Mouse (Mus musculus): ENCODE results near the gene Cenpp.

The Cenpp gene

DNA sequence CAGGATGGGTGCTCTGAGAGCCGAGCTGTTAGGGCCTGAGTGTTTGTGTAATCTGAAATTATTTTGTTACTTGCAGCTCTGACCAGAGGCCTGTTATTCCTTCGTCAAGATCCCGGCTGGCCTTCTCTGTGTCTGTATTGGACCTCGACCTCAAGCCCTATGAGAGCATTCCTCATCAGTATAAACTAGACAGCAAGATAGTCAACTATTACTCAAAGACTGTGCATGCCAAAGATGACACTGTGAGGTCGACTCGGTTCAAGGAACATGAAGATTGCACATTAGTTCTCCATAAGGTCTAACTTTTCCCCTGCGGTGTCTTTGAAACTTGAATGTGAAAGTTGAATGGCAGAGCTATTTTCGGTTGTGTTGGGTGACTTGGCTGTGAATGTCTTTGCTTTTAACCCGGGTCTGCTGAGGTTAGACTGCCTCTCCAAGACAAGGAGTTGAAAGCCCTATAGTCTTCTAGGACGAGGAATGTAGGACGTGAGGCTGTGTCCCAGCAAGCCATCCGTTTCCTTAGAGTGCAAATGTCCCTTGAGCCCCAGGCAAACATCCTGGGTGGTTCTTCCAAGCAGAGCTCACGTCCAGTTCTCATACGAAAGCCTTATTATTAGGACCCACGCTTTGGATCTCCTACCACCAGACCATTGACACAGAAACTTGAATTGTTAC is 191.0 kb downstream of the Cenpp start:
- no peak for DNase-seq (ENCODE audit: low read depth, low spot score)

DNA sequence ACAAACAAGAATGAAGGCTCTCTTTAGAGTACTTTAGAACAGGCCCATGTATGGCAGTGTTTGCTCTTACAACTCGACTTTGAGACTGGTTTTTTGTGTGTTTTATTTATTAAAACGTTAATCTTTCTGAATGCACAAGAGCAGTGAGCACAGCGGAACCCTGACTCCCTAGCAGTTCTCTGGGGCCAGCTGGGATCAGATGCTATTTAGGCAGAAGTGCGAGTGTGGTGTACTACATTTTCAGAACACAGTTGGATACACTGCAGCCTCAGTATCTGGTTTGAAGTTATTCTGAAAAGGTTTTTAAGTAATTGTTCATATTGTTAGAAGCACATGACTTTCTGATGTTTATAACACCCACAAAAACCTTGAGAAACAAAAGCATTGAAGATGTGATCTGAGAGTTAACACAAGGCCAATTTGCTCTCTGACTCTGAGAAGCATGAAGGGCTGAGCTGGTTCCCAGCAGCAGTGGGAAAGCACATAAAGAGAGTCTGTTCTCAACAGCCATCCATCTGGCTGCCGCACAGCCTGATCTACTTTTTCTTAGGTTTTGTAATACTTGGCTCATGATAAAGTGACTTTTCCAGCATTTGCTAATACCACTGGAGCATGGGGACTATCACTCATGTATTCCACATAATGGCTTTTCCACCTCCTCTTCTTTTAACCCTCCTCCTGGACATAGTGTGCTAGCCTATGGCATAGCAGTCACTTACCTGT is 191.7 kb downstream of the Cenpp start:
- no peak for DNase-seq (ENCODE audit: low read depth, low spot score)

DNA sequence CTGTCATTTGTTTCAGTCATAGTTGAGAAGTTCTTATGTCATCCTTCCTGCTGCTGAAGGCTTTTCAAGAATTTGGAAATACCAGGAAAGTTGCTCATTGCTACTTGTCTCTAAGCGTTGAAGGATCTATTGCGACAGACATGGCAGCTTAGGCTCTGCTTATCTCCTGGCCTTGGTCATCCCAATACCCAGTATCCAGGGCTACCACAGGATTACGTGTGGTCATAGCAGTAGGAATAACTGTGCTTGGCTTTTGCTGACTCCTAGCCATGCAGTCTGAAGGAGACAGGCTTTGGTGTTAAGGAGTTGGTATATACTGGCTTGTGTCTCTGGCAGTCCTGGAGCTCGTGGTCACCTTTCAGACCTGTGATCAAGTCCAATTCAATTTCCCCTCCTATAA is 192.3 kb downstream of the Cenpp start:
- no peak for DNase-seq (ENCODE audit: low read depth, low spot score)

DNA sequence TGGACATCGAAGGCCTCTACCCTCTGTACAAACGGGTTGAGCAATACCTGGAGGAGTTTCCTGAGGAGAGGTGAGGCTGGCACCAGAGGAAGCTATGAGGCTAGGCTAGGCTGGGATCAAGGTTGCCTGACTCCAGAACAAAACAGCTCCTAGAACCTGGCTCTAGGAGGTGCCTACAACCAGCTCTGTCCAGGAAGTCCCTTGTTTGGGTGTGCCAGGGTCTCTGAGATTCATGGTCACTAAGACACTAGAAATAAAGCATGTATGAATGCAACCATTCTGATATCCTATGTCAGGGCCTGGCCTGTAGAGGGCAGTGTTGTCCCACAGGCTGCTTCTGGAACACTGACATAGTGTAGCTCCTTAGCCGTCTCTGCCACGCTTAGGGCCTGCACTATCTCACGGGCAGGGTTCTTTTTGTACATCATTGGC is 203.3 kb downstream of the Cenpp start:
- DNase-seq (ENCODE audit: low read depth, low spot score), result peak; percentile 83

DNA sequence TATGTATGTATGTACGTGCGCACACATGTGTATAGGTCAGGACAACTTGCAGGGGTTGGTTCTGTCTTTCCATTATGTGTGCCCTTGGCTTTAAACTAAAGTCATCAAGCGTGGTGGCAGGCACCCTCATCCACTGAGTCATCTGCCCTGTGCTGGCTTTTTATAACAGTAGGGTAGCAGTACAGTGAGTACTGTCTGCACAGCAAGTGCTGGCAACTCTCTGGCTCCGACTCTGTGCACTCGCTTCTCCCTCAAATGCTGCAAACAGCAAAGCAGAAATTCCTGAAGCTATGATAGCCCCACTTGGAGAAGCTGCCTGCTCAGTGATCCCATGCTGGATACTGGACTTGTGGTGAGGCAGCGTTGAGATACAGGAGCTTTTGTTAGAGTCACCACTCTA is 208.1 kb downstream of the Cenpp start:
- no peak for DNase-seq (ENCODE audit: low read depth, low spot score)

DNA sequence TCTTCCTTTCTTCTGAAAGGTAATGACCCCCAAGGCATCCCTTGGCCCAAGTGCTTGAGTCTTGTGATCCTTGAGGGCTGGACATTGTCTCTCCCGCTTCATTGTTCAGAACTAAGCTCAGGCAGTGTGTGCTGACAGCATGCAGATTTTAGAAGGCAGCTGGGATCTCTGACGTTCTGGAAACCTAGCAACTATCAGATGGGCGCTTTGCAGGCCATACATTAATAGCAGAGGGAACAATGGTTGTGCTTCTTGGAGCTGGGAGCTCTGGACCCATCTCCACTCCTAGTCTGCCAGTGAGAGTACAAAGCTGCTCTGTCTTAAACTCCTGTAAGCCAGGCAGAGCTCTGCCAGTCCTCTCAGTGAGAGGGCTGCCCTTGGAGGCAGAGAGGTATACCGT is 216.4 kb downstream of the Cenpp start:
- DNase-seq (ENCODE audit: low read depth, low spot score), result no peak

DNA sequence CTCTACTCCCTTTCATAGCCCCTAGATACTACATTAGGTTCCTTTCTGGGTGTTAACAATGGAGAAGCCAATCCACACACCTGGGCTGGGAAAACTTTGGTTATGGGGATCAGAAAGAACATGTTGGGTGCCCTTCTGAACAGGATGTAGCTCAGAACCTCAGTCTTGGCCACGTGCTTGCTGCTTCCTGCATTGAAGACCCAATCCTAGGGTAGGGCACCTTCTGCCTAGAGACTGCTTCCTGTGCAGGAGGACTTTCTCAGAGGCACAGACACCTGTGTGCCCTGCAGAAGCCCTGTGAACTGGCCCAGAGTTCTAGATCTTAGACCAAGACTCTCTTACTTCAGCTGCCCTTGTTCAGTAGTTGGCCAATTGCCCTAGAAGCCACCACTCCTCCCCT is 216.8 kb downstream of the Cenpp start:
- DNase-seq (ENCODE audit: low read depth, low spot score), result no peak

DNA sequence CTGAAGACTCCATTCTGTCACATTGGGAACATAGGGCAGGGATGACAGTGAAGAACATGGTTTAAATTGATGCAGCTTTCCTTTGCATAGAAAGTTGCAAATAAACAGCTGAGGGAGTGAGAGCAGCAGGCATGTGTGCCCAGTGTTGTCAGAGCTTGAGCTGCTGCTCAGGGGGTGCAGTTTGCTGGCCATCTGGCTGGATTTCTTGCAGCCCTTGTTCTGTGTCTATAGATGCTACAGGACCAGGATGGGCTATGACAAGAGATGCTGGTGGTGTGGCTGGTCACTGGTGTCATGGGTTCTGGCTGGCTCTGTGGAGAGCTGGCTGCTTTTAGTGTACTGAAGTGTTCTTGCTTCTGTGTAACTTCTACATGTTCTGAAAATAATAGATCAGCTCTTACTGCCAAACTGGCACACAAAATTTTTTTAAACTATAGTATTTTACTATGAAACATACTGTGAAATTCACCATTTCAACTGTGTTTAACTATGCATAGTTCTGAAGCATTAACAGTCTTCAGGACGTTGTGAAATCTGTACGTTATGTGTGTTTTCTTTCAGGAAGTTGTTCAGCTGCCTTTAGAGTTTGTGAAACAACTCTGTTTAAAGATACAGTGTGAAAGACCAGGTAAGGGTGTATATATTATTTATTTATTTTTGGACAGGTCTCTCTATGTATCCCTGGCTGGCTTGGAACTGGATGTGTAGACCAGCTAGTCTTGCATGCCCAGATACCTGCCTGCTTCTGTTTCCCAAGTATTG is 219.1 kb downstream of the Cenpp start:
- no peak for DNase-seq (ENCODE audit: low read depth, low spot score)

DNA sequence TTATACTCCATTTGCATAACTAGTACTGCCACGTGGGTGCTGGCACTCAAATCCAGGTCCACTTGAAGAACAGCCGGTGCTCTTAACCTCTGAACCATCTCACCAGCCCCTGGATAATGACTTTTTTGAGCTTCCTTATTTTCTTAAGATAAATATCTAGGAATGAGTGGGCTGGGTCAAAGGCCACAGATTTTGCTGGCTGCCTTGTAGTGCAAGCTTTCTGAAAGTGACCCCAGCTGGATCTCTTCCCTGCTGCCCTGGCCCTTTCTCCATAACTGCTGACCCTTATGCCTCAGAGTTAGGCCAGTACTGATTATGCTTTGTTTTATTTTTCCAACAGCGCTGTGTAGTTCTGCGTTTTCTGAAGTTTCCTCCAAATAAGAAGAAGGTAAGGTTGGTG is 222.1 kb downstream of the Cenpp start:
- DNase-seq (ENCODE audit: low read depth, low spot score), result peak; percentile 8

DNA sequence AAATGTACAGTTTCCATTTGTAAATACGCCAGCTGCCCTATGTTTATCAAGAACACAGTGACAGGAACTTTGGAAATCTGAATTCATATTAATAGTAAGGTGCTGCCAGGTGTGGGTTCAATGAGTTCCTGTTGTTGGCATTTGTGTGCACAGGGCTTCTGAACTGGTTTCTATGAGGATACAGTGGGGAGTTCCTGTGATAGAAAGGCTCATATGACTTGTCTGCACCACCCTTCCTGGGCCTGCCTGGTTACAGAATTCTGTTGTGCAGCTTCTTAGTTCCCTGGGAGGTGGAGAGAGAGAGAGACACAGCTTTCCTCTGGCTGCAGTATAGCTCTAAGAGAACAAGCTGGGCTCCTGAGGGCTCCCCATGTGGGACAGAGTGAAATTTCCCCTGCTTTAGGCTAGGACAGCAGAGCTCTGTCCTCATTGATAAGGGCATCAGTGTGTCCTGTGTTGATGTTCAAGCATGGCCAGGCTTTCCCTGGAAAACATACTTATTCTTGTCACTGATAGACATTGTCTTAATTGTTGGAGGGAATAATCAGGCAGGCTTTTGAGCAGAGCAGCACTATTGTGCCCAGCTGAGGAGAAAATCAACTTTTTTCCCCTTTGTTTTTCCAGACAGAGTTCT is 224.4 kb downstream of the Cenpp start:
- no peak for DNase-seq (ENCODE audit: low read depth, low spot score)

DNA sequence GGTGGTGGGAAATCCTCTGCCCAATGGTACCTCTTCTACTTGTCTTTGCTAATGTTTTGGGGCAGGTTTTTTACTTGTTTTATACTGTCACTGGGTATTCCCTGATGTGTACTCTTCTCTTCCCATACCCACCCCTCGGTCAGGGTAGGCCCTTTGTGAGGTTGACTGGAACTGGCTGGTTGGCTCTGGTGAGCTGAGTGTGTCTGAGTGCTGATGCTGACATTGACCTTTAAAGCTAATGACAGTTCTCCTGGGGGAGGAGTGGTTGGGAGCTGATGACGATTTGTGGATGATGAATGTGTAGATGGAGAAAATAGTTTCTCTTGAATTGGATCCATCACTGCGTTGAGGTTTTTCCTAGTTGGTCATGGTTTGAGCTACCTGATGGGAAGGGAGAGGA is 225.8 kb downstream of the Cenpp start:
- DNase-seq (ENCODE audit: low read depth, low spot score), result no peak

DNA sequence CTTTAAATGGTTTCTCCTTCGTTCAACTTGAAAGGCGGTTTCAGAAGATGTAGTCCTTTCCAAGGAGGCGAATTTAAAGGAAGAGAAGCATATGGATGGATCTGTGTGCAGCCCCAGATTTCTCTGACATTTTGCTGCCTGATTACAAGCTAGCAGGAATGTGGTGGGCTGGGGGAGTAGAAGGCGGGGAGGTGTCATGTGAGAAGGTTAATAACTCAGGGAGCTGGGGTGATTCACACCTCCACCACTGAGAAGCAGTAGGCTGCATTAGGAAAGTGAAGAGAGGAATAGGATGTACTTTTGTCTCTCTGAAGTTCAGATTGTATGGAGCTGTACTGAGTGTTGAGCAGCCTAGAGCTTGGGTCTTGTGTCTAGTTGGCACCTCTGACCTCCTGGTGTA is 230.6 kb downstream of the Cenpp start:
- no peak for DNase-seq (ENCODE audit: low read depth, low spot score)

DNA sequence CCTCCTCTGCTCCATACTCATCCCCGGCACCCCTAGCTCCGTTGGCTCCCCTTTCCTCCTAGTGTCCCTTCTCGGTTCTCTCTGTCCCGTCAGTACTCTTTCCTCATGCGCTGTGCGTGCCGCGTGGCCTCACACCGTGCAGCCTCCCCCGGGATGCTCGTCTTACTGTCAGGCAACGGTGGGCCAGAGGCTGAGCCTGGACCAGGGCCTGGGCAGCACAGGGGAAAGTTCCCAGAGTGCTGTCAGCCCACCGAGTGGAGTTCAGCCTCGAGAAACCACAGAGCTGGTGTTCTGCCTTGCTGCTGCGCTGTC is 231.0 kb downstream of the Cenpp start:
- peak; percentile 30 for DNase-seq (ENCODE audit: low read depth, low spot score)

DNA sequence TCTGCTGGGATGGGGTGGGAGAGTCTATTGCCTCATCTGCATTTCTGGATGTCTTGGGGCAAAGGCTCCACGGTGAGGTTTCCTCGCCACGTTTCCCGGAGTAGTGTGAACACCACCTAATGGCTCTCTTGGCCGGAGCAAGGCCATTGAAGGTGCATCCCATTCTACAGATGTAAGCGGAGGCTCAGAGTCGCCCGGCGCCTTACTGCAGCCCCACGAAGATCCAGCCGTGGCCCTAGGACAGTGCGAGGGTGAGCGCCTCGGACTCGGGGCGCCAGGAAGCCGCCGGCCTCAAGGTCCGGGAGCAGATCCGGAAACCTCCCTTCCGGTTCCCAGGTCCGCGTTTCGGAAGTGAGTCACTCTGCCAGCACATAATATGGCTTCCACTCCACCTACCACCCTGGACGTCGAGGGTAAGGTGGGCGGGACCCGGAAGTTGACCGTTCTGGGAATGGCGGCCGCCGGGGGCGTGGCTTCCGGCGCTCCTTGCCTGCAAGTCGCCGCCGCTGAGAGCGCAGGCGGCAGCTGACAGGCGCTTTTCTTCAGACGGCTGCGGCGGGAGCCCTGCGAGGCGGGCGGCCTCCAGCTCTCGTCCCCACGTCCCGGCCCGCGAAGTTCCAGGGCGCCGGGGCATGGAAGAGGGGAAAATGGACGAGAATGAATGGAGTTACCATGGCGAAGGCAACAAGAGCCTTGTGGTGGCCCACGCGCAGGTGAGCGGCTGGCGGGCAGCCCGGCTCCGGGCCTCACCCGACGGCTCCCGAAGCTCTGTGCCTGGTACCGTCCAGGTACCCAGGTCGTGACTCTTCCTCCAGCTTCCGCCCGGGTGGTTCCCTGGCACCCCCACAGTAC is 231.6 kb downstream of the Cenpp start, which contains the start of gene Ippk:
TSS of gene Ippk (plus strand) at position 496 of the 852 bp plus-strand sequence.
- peak; percentile 98 for DNase-seq (ENCODE audit: low read depth, low spot score)
